Mouse (Mus musculus) CD4-positive, CD25-positive, alpha-beta regulatory T cell, adult 2 months (primary cell): ENCODE results near the gene Slc1a3.

Source experiments
- DNase-seq: peaks from one replicate; pipeline ENCODE4 v3.0.0-alpha.2; 2012; ENCODE audit warnings: low read depth, low spot score

Gene Slc1a3

DNA sequence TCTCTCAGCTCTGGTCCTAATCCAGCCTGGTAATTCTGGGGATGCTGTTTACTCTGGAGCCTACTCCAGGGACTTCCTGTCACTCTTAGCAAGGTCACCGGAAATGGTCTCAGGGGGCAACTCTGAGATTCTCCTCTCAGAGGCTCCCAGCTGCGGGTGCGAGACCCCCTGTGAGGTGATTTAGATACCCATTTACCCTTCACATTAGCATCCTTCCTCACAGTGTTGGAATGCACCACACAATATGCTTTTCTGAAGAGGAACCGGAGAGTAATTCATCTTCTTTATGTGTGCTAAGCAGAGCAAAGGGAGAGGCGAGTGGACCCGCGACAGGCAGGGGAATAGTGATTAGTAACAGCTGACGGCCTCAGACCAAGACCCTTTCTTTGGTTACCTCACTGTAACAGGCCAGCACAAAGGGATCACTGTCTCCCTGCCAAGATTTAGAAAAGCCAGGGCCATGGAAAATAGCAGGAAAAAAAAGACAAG is 51.0 kb downstream of the Slc1a3 start:
- no peak for DNase-seq

DNA sequence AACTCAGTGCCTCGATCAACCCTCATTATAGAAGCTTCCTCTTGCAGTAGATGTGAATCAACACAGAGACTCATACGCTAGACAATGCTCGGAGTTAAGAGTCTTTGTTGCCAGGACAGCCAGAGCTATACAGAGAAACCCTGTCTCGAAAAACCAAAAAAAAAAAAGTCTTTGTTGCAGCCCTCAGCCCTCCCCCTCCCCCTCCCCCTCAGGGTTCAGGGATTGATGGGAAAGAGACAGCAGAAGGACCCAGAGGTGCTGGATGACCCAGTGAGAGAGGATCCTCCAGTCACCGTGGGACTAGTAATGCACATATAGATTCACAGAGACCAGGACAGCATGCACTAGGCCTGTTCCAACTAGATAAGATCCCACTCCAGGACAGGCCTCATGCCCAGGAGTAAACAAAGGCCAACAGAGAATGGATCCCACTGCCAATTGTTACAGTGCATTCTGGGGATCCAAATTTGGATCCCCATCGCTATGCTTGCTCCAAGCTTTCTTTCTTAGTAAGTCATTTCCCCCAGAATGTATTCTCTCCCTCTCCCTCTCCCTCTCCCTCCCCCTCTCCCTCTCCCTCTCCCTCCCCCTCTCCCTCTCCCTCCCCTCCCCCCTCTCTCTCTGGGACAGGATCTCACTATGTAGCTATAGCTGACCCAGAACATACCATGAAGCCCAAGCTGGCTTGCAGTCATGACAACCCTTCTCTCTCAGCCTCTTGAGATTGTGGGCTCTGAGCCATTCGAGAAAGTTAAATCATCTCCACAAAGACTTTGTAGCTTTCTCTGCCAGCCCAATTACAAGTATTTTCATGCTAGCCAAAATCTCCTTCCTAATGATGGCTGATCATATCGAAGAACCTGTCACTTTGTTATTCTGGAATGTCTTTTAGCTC is 52.2 kb downstream of the Slc1a3 start:
- DNase-seq, result no peak

DNA sequence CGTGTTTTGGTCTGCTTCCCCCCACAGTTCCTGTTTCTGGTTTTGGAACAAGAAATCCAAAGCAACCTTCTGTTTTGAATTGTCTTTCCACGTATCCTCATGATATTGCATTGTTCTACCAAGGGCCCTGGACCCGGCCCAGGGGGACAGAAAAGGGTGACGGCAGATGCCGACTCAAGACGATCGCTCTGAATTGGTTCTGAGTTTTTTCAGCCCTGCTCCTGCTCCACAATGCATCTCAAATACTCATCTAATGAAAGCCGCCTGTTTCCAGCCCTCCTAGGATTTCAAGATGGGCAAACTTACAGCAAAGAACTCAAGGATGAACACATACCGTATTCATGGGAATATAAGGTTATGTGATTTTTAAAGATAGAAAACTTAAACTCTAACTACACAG is 55.3 kb downstream of the Slc1a3 start:
- DNase-seq, result no peak

DNA sequence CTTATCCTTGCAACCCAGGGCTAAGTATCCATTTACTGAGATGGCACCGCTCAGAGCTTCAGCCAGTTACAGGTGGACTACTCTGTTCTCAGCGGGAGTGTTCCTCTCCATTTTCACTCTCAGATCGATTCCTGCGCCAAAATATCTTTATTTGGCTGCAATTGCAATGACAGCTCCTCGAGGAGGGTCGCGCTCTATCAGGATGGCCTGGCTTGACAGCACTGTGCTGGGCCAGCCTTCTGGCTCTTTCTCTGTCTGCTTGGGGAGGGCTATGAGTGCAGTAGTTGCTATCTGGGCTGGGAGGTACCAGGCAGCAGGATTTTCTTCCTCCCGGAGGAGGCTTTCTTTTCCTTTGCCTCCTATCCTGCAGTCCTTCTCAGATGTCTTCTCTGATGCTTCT is 57.9 kb downstream of the Slc1a3 start:
- no peak for DNase-seq

DNA sequence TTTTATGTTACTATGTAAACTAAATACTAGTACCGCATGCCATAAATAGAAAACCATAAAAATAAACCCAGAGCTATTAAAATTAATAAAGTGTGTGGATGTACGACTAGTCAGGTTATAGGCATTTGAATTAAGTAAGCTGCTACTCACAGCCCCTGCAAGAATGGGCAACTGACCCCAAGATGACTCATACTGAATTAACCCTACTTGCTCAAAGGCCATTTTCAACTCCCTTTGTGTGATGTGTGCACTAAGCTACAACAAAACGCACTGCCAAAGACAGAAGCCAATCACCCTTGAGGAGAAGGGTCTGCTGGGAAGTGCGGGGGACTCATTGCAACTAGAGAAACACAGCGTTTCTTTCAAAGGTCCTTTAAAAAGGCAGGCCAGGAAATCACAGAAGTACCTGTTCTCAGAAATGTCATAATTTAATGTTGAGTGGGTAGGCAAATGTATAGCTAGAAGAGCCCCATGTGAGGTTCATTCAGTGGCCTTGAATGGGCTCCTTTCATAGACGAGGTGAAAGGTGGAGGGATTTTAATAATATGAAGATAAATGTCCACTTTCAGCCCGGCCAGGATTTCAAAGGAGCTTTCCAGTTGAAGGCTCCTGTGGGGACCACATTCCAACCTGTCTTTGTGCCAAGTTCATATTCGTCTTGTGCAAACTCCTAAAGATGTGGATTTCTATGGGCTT is 66.4 kb downstream of the Slc1a3 start:
- no peak for DNase-seq

DNA sequence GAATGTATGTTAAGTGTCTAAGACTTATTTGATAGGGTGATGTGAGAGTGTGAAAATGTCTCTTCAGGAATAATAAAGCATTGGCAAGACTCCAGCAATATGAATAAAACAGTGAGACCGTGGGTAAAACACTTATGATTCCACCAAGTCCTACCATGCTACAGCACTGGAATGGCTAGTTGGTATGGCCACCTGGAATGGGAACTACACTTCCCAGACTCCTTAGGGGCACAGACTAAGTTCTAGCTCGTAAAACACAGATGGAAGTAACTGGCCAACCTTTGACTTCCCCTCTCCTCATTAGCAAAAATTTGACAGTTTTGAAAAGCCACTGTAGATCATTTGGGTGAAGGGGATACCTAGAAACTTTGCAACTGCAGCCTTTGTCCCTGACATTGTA is 70.7 kb downstream of the Slc1a3 start:
- no peak for DNase-seq

DNA sequence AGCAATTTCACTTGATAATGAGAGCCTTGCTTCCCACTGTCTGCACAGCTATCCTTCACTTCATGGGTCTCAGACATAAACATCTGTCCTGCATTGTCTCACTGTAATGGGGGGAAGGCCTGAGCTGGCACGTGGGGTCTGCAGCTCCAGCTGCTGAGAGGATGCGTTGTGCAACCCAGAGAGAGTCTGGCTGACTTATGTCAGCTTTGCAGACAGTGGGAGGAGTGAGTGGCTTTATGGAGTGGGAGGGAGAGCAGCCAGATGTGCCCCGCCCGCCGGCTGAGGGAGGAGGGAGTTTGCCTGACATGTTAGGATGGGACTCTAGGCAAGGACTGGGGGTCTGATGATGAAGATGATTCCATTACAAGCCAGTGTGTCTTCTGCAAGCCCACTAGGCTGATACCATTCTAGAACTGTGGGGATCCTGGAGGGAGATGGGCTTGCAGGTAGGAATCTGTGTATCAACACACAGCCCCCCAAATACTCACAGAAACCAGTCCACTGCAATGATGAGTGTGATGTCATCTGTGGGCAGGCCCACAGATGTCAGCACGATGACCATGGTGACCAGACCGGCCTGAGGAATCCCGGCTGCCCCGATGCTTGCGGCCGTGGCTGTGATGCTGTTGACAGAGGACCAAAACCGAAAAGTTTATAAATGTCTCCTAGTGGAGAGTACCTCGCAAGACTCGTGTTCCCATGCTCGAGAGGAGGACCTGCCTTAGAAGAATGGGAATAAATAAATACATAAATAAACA is 71.8 kb downstream of the Slc1a3 start:
- DNase-seq, result no peak

DNA sequence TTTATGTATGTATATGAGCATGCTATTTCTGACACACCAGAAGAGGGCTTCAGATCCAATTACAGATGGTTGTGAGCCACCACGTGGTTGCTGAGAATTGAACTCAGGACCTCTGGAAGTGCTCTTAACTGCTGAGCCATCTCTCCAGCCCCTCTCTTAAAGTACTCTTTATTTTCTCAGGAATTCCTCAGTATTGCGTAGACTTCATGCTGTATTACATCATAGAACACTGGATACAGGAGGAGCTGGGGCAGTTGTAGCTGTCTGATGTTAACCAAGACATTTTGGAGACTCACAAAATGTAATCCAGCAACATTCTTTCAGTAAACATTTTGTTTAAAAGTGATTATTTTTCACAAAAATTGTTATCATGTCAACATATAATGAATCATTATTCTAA is 73.3 kb downstream of the Slc1a3 start:
- DNase-seq, result no peak

DNA sequence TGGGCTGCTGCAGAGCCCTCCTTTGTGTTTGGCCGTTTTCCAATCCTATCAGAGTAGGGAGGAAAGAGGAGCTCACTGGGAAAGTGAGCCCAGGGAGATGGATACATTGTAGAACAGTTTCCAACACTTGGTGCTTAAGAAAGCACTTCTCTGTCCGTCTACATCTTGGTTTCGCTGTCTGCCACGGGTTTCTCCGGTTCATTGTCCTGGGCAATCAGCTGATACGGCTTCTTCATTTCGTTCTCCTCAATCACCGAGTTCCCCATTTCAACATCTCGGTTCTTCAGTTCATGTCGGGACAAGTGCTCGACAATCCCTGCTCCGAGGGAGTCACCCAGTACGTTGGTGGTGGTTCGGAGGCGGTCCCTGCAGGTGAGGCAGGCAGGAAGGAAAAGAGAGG is 74.6 kb downstream of the Slc1a3 start:
- no peak for DNase-seq

DNA sequence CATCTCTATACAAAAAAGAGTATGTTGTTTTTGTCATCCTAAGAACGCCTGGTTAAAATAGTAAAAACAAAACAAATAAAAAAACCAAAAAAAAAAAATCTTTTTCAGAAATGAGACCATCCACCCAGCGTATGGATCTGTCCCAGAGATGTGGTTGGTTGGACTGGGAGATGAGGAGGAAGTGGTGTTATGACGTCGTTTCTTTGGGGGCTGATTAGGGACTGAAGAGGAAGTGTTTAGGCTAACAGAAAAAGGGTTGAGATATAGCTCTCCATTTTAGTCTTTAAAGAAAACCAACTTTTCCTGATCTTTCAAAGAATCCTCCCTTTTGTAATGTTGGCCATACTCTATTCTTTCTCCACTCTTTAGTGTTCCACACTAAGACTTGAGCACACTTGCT is 75.8 kb downstream of the Slc1a3 start:
- DNase-seq, result no peak

DNA sequence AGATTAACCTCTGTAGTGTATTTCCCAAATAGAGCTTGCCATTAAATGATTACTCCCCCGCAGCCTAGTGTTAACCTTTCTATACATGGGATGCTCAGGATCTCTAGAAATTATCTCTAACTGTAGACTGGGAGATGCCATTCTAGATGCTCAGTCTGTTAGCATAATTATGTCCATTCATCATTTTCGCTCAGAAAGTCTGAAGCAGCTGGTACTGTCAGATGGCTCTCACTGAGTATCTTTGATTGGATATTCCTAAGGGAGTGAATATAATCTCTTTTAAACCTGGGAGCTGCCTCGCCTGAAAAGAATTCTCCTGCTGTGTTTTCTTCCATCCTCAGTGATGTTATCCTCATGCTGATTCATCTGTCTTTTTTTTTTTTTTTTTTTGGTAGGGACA is 76.2 kb downstream of the Slc1a3 start:
- DNase-seq, result no peak

DNA sequence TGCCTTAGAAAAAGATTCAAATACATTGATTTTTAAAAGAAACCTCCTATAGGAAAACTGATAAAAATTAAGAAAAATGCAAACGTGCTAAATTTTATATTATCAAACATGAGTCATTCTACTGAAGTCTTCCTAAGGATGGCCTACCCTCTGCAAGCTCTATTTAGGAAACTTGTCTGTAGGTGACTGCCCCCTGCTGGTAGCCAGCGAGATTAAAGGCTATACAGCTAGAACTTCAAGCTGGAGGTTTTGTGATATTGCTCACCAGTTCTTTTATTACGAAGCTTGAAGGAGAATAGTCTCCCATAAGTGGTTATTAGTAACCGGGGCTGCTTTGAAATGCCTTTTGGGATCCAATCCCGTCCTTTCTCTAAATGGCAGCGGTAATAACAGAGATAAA is 77.2 kb downstream of the Slc1a3 start:
- DNase-seq, result peak; percentile 79

DNA sequence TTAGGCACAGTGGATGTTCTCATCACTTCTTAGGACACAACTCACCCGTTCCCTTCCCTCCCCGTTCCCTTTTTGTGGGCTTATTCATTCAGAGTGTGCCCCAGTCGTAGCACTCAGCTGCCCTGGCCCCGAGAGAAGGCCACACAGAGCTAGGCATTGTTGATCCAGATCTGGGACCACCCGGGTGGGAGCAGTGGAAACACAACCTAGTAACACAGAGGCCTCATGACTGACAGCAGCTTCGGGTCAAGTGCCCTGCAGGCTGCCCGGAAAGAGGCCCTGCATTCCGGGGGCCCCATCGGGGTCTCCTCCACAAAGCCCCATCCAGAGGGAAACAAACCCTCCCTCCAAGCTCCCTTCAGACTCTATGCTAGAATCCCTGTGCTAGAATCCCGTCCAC is 78.2 kb downstream of the Slc1a3 start:
- no peak for DNase-seq

DNA sequence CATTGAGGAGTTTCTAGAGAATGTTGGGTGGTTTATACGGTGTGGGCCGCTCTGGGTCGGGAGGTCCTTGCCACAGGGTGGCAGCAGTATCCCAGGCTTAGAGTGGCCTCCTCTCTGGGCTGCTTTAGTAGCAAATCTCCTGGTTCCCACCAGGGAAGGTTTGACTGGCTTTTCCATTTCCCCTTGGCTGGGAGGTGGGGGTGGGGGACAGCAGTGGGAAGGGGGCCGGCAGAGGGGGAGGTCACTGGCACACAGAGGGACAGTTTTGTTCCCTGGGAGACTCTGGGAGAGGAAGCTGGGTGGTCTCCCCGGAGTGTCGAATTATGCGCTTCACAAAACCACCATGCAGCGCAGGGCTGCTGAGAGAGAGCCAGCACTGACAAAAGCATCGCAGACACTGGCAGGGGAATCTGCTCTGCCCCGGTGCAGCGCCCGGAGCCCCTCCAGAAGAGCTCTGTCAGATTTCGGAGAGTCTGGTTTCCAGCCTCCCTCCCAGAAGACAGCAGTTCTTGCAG is 81.2 kb downstream of the Slc1a3 start:
- DNase-seq, result peak; percentile 45

DNA sequence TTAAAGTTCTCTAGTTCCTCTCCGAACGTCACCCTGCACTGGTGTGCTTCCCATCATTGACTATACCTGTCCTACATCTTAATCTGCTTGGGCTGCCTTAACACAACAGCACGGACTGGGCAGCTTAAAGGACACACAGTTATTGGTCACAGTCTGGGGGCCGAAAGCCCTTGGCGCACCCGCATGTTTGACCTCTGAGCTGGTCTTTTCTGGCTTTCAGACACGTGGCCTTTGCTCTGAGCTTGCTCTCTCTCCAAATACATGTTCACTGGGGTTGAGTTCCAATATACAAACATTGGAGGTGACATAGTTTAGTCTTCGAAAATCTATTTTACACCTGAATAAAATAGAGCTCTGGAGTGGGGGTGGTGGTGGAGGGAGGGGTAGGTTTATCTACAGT is 82.4 kb downstream of the Slc1a3 start:
- DNase-seq, result no peak

DNA sequence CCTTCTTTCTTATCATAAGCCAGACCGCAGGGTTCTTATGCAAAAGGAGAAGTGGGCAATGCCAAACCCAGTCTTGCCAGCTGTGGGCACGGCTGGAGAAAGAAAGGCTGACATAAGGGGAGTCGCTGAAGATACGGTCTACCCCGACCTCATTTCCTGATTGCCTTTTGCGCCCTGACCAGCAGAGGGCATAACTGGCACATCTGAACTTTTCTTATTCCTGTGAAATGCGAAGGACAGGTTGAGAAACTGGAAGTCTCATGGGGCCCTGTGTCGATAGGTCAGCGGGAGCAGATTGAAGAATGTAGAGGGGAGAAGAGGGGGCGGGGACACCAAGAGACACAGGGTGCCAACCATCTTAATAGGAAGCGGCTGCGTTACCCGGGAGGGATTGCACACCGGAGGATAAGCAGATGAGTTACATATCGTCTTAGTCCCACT is 83.4 kb downstream of the Slc1a3 start:
- DNase-seq, result peak; percentile 80

DNA sequence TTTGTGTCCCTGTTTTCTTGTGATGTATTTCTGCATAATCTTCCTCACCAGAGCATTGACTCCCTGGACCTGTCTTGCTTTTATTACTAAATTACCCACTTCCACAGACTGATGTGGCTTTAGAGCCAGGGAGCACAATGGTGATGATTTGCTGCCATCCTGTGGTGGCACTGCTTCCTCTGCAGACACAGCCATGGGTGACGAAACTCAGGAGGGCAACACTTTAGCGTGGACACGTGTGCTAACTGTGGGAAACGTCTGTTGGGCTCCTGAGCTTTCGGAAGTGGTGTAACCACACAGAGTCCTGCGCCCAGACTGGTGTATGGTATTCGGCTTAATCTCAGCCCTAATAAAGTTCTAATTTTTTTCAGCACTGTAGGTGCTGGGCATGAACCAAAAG is 85.2 kb downstream of the Slc1a3 start:
- DNase-seq, result peak; percentile 75

DNA sequence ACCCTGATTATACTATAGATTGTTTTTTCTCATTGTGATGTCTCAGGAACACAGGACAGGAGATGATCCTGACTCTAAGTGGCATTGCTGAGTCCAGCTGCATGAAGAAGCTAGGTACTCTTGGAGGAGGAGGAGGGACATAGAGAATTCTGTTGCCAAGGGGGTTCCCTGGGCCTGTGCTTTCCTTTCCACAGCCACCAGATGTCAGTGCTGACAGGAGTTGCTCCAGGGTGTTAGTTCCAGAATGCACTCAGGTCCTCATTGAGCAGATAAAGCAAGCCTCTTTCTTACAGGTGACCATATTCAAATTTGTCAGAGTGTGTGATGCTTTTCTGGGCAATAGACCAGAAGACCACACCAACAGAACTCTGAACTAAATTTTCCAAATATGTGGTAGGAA is 86.7 kb downstream of the Slc1a3 start:
- no peak for DNase-seq

DNA sequence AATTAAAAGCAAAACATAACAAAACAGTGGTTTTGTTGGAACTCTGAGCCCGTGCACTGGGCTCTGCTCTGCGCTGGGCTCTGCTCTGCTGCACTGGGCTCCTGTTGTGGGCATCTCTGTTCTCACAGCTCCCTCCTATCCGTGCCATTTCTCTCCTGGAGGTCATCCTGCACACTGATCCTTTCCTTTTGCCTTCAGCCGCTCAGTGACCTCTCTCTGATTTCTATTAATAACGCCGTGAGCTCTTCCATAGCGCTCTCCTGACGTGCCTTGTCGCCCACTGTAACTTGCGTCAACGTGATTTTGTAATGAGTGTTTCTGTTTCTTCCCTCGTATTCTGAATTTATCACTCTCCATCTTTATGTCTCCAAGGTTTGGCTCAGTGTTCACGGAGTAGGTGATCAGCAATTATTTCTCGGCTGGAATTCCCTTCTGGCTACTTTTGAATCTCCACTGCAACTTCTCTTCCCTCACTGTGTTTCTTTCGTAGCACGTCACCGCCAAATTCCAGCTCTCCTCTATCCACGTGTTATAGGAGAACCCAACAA is 91.0 kb downstream of the Slc1a3 start:
- DNase-seq, result no peak

DNA sequence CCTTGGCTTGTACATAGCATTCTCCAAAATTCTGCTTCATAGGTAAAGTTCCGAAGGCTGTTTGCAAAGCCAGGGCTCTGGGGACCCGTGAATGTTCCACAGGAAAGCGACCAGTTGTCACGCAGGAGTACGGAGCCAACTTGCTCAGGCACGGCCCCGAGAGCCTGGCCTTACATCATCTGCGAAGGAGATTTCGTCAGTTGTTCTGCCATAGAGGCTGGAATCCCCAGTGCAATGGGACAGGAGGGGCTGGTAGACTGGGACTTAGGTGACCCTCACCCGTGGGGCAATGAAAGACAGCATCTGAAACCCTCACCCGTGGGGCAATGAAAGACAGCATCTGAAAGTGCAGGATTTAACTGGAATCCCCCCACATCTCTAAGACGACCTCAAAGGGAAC is 94.3 kb downstream of the Slc1a3 start:
- DNase-seq, result no peak

DNA sequence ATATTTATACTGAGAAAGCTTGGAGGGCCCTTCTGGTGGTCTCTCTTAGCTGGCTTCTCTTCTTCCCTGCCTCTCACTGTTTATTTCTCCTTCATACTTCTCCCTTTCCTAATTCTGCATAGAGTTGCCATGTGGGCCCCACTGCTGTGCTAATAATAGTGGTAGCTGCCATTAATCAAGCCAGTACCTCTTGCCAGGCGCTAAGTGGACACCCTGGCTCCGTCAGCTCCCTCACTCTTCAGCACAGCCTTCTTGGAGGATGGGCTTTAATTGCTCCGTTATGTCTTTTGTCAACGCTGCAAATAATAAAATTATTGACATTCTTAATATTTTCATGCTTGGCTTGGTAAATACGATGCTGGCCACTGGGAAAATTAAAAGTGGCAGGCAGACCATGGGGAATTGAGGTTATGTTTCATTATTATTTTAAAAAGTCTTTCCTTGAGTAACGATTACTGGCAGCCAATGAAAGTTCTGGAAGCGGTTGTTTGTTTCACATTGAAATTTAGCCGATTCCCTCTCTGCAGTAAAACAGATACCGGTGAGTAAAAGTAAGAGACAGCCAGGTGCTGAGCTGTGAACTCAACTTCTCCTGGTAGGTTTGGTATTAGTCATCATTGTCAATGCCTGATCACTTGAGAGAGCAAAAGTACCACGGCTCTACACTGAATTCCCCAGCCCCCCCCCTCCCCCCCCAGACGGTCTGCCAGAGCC is 94.9 kb downstream of the Slc1a3 start:
- no peak for DNase-seq
